In genomic region chrX:73412767-73413166, GRCm38 (mm10) we compare ENCODE assay signal across 26 mouse cellular contexts. TPM values are rescaled to one million over a fixed set of nuclear protein-coding genes. Genes with fewer than 3 reads are reported as not detected.
A peak's percentile ranks its signal among the peaks of the same experiment; 100 is the strongest.
DNase-seq lines count a peak whose midpoint lies in the region; ATAC-seq and TF ChIP-seq lines count a peak whose summit lies in the region.
"Had no signal": no experiment of that assay in that cellular context is flagged by ENCODE, and none has a peak within 500 bp of the region (broad histone marks: within the 10 kb centered on the region; RNA-seq: fewer than 3 reads in every experiment).

No protein-coding gene starts in this region.

- no peak overlapping the region for H3K4me3 ChIP-seq in hindbrain, postnatal 0 days (ENCODE audit: low read length)
- H3K4me3 ChIP-seq in hindbrain, embryonic 12.5 days: no peak overlapping the region
- no peak overlapping the region for H3K4me3 ChIP-seq in lung, embryonic 14.5 days (ENCODE audit: low read depth, low read length)
- H3K4me3 ChIP-seq: embryonic facial prominence, embryonic 12.5 days; liver, embryonic 15.5 days; midbrain, embryonic 13.5 days had no signal

- WGBS in hindbrain, postnatal 0 days: 37% methylated on average over 1 of the region's 1 CpGs
- WGBS in hindbrain, embryonic 12.5 days: 27% methylated on average over 1 of the region's 1 CpGs
- WGBS in lung, embryonic 14.5 days: 6% methylated on average over 1 of the region's 1 CpGs

- peak; percentile 18; the same call in 1 of the 2 replicates for TF ChIP-seq CTCF in hindbrain, postnatal 0 days (IDR thresholded peaks at IDR 0.05; ENCODE audit: low read depth)
- no peak for TF ChIP-seq CTCF in lung, embryonic 14.5 days (IDR thresholded peaks at IDR 0.05; ENCODE audit: low read depth)

- no peak overlapping the region for H3K9ac ChIP-seq in hindbrain, postnatal 0 days (replicated peaks; ENCODE audit: low read length)
- no peak overlapping the region for H3K9ac ChIP-seq in hindbrain, embryonic 12.5 days
- no peak overlapping the region for H3K9ac ChIP-seq in lung, embryonic 14.5 days
- H3K9ac ChIP-seq: embryonic facial prominence, embryonic 12.5 days; liver, embryonic 15.5 days; midbrain, embryonic 13.5 days had no signal

- H3K9me3 ChIP-seq in hindbrain, postnatal 0 days (ENCODE audit: low read length): no peaks in the 10 kb centered on the region
- H3K9me3 ChIP-seq in hindbrain, embryonic 12.5 days (replicated peaks): no peaks in the 10 kb centered on the region
- no peaks in the 10 kb centered on the region for H3K9me3 ChIP-seq in lung, embryonic 14.5 days (ENCODE audit: low read depth, low read length)
- H3K9me3 ChIP-seq: embryonic facial prominence, embryonic 12.5 days; liver, embryonic 15.5 days; midbrain, embryonic 13.5 days had no signal

- ATAC-seq in hindbrain, postnatal 0 days: peak; percentile 49; the same call in 1 of the 2 replicates
- no peak for ATAC-seq in hindbrain, embryonic 12.5 days (ENCODE audit: low FRiP score)
- ATAC-seq in lung, embryonic 14.5 days (ENCODE audit: insufficient read depth): no peak
- ATAC-seq: midbrain, embryonic 13.5 days had no signal

- no peak overlapping the region for H3K27ac ChIP-seq in hindbrain, postnatal 0 days
- no peak overlapping the region for H3K27ac ChIP-seq in hindbrain, embryonic 12.5 days
- no peak overlapping the region for H3K27ac ChIP-seq in lung, embryonic 14.5 days (ENCODE audit: low read depth)
- H3K27ac ChIP-seq: embryonic facial prominence, embryonic 12.5 days; liver, embryonic 15.5 days; midbrain, embryonic 13.5 days had no signal

- no peak overlapping the region for H3K4me2 ChIP-seq in hindbrain, postnatal 0 days (ENCODE audit: low read depth, low read length)
- no peak overlapping the region for H3K4me2 ChIP-seq in hindbrain, embryonic 12.5 days (replicated peaks)
- H3K4me2 ChIP-seq in lung, embryonic 14.5 days: no peak overlapping the region
- H3K4me2 ChIP-seq: embryonic facial prominence, embryonic 12.5 days; liver, embryonic 15.5 days; midbrain, embryonic 13.5 days had no signal

- no peaks in the 10 kb centered on the region for H3K4me1 ChIP-seq in hindbrain, postnatal 0 days (ENCODE audit: insufficient read depth, low read length)
- H3K4me1 ChIP-seq in hindbrain, embryonic 12.5 days: no peaks in the 10 kb centered on the region
- H3K4me1 ChIP-seq in lung, embryonic 14.5 days (ENCODE audit: insufficient read depth): no peaks in the 10 kb centered on the region
- H3K4me1 ChIP-seq: embryonic facial prominence, embryonic 12.5 days; liver, embryonic 15.5 days; midbrain, embryonic 13.5 days had no signal

- H3K27me3 ChIP-seq in hindbrain, postnatal 0 days (ENCODE audit: insufficient read depth, low read length): no peaks in the 10 kb centered on the region
- H3K27me3 ChIP-seq in hindbrain, embryonic 12.5 days: peaks cover 6% of the 10 kb centered on the region; the same call in 1 of the 2 replicates
- no peaks in the 10 kb centered on the region for H3K27me3 ChIP-seq in lung, embryonic 14.5 days (ENCODE audit: insufficient read depth, low read length)
- H3K27me3 ChIP-seq: liver, embryonic 15.5 days; midbrain, embryonic 13.5 days had no signal

- DNase-seq in hindbrain, postnatal 0 days (ENCODE audit: low spot score): peak; percentile 32
- peak; percentile 12 for DNase-seq in lung, embryonic 14.5 days
- no peak for DNase-seq in lung, adult 18-20 months
- DNase-seq in 416B (ENCODE audit: low read depth) (peak; percentile 18), NIH3T3 (ENCODE audit: low read depth) (peak; percentile 18)
- DNase-seq in cerebellum, adult 18-20 months: no peak
- DNase-seq in frontal cortex, postnatal 10 days (ENCODE audit: low spot score in 2 of 2): no peak
- DNase-seq: cerebellum, adult 8-10 months; kidney, adult 18-20 months; kidney, postnatal 10 days; lung, postnatal 14 days; thymus, postnatal 25 days had no signal

- H3K36me3 ChIP-seq in hindbrain, postnatal 0 days (ENCODE audit: insufficient read depth, low read length): no peaks in the 10 kb centered on the region
- no peaks in the 10 kb centered on the region for H3K36me3 ChIP-seq in hindbrain, embryonic 12.5 days
- H3K36me3 ChIP-seq in lung, embryonic 14.5 days (ENCODE audit: insufficient read depth): no peaks in the 10 kb centered on the region
- H3K36me3 ChIP-seq: embryonic facial prominence, embryonic 12.5 days; liver, embryonic 15.5 days; midbrain, embryonic 13.5 days had no signal

RNA-seq across cellular contexts. Expression of gene Zfp92, which starts 1.9 kb away (rescaled TPM):
- total RNA-seq in hindbrain, postnatal 0 days (2014; rRNA removed): 4.5 TPM in 2 replicates
- polyA plus RNA-seq in hindbrain, postnatal 0 days (2015; fragmentation: Nextera tagmentation; extraction: Ambion mirVana): 1.0 and 1.2 TPM in 2 replicates
- 0.14 and 0.23 TPM in 2 replicates for polyA plus RNA-seq in hindbrain, embryonic 12.5 days (2016; fragmentation: Nextera tagmentation; extraction: Ambion mirVana)
- polyA plus RNA-seq in lung, embryonic 14.5 days (2014; fragmentation: Nextera tagmentation; extraction: Ambion mirVana): 0.05 and 0.14 TPM in 2 replicates
- total RNA-seq: common myeloid progenitor, adult 5-6 weeks; gastrocnemius, postnatal 4 days; megakaryocyte, adult 5-6 weeks; neutrophil, adult 5-6 weeks had no signal
- polyA plus RNA-seq: heart, embryonic 16.5 days; liver, embryonic 15.5 days had no signal

RNA-seq across cellular contexts. Expression of gene Gm18336, which starts 14.2 kb away (rescaled TPM):
- 0.14 and 0.16 TPM in 2 replicates for total RNA-seq in hindbrain, postnatal 0 days (2014; rRNA removed)
- 0.06 TPM in 1 of 2 replicates, not detected in the other for polyA plus RNA-seq in hindbrain, postnatal 0 days (2015; fragmentation: Nextera tagmentation; extraction: Ambion mirVana)
- polyA plus RNA-seq in hindbrain, embryonic 12.5 days (2016; fragmentation: Nextera tagmentation; extraction: Ambion mirVana): not detected in 2 replicates
- not detected in 2 replicates for polyA plus RNA-seq in lung, embryonic 14.5 days (2014; fragmentation: Nextera tagmentation; extraction: Ambion mirVana)
- total RNA-seq: adrenal gland, postnatal 36 days; common myeloid progenitor, adult 5-6 weeks; gastrocnemius, postnatal 4 days; hematopoietic stem cell, adult 5-6 weeks; megakaryocyte, adult 5-6 weeks; neutrophil, adult 5-6 weeks had no signal
- polyA plus RNA-seq: embryonic facial prominence, embryonic 12.5 days; heart, embryonic 16.5 days; limb, embryonic 14.5 days; liver, embryonic 15.5 days; midbrain, embryonic 13.5 days; stomach, embryonic 16.5 days had no signal

RNA-seq across cellular contexts. Expression of gene Trex2, which starts 22.4 kb away (rescaled TPM):
- total RNA-seq in hindbrain, postnatal 0 days (2014; rRNA removed): not detected in 2 replicates
- polyA plus RNA-seq in hindbrain, postnatal 0 days (2015; fragmentation: Nextera tagmentation; extraction: Ambion mirVana): not detected in 2 replicates
- polyA plus RNA-seq in hindbrain, embryonic 12.5 days (2016; fragmentation: Nextera tagmentation; extraction: Ambion mirVana): not detected in 2 replicates
- polyA plus RNA-seq in lung, embryonic 14.5 days (2014; fragmentation: Nextera tagmentation; extraction: Ambion mirVana): 0.18 TPM in 1 of 2 replicates, not detected in the other
- total RNA-seq: adrenal gland, postnatal 36 days; common myeloid progenitor, adult 5-6 weeks; gastrocnemius, postnatal 4 days; hematopoietic stem cell, adult 5-6 weeks; left cerebral cortex, postnatal 10 days; megakaryocyte, adult 5-6 weeks; neutrophil, adult 5-6 weeks had no signal
- polyA plus RNA-seq: embryonic facial prominence, embryonic 12.5 days; heart, embryonic 16.5 days; liver, embryonic 15.5 days; midbrain, embryonic 13.5 days had no signal

RNA-seq across cellular contexts. Expression of gene Haus7, which starts 46.1 kb away (rescaled TPM):
- 22.0 and 33.5 TPM in 2 replicates for total RNA-seq in hindbrain, postnatal 0 days (2014; rRNA removed)
- polyA plus RNA-seq in hindbrain, postnatal 0 days (2015; fragmentation: Nextera tagmentation; extraction: Ambion mirVana): 62.8 and 63.7 TPM in 2 replicates
- polyA plus RNA-seq in hindbrain, embryonic 12.5 days (2016; fragmentation: Nextera tagmentation; extraction: Ambion mirVana): 65.1 and 69.3 TPM in 2 replicates
- 68.8 and 76.3 TPM in 2 replicates for polyA plus RNA-seq in lung, embryonic 14.5 days (2014; fragmentation: Nextera tagmentation; extraction: Ambion mirVana)

Comparison
In these comparisons a context has a peak if more than half of its experiments do, and no peak if none do; other contexts are left out.
1. DNase-seq: peak in hindbrain, postnatal 0 days (single experiment), lung, embryonic 14.5 days (single experiment), 416B (single experiment) and NIH3T3 (single experiment); none in lung, adult 18-20 months (0 of 2), cerebellum, adult 18-20 months (0 of 2) and frontal cortex, postnatal 10 days (0 of 2).